Mouse (Mus musculus): Measurements from ENCODE around the gene Nt5c2.

Gene Nt5c2

DNA sequence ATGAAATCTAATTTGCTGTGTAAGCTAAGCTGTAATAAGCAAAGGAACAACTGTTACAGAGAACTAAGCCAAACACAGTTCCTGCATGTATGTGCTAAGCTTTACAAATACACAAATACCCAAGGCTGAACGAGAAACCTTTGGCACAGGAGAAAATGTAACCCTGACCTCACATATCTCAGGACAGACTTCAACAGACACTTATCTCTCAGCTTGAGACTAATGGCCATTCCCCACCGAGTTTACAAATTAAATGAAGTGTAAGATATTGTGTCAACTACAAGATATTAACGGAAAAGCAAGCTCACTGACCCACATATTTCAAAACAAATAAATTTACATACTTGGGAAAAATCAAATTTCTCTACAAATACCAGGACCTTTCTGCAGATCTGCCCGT is 86.8 kb downstream of the Nt5c2 start:
- DNase-seq (ENCODE audit: low spot score), result no peak

- no peak for DNase-seq (ENCODE audit: low spot score)
Observed at GRCm38 (mm10) chr19:46926951-46927350, 88.0 kb downstream of the Nt5c2 start.

DNA sequence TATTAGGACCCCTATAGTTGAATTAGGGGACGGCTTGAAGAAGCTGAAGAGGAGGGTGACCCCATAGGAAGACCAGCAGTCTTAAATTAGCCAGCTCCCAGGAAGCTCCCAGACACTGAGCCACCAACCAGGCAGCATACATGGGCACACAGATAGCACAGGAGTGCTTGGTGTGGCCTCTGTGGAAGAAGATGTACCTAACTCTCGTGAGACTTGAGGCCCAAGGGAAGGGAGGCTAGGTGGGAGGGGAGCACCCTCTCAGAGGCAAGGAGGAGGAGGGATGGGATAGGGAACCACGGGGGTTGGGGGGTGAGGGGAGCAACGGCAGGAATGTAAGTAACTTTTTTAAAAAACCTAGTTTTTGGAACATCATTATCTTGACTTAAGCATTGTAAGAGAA is 88.6 kb downstream of the Nt5c2 start:
- DNase-seq (ENCODE audit: low spot score), result no peak

DNA sequence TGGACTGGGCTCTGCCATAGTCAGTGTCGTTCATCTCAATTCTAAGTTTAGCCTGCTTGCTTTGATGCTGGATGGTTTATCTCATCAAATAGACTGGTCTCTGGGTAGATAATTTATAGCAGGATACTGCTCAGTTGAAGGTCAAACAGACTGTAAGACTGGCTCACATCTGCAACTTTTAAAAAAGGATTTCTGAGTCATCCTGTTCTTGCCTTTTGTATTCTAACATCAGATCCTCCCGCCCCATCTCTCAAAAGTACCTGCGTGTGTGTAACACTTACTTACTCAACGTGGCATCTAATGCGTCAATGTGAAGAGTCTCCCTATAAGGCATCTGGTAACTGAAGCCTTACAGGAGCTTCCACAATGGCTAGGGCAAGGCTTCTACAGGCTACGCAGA is 94.4 kb downstream of the Nt5c2 start:
- no peak for DNase-seq (ENCODE audit: low spot score)

GRCm38 (mm10) chr19:46915406-46916080 is 99.4 kb downstream of the Nt5c2 start:
- DNase-seq (ENCODE audit: low spot score), result no peak

DNA sequence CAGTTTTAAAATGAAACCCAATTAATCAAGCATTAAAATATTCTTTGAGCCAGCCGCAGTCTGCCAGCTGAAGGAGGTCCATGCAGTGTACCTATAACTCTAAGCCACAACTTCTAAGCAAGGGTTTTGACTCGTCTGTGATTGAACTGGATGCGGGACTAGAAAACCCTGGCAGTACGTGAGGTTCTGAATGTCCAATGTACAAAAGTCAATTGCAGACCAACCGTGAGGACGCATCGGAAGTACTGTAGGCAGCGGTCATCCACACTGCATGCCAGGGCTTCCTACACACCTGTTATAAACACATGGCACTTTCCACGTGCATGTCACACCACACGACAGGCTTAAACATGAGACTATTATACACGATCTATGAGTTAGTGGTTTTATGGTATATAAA is 101.3 kb downstream of the Nt5c2 start:
- DNase-seq (ENCODE audit: low spot score), result no peak

DNA sequence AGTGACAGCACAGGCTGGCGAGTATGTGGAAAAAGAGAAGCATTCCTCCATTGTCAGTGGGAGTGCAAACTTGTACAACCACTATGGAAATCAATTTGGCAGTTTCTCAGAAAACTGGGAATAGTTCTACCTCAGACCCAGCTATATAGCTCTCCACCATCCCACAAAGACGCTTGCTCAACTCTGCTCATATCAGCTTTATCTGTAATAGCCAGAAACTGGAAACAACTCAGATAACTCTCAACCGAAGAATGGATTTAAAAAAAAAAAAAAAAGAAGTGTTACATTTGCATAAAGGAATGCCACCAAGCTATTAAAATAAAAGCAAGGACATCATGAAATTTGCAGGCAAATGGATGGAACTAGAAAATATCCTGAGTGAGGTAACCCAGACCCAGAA is 103.5 kb downstream of the Nt5c2 start:
- no peak for DNase-seq (ENCODE audit: low spot score)

GRCm38 (mm10) chr19:46908977-46909376 is 106.0 kb downstream of the Nt5c2 start:
- DNase-seq (ENCODE audit: low spot score), result no peak

DNA sequence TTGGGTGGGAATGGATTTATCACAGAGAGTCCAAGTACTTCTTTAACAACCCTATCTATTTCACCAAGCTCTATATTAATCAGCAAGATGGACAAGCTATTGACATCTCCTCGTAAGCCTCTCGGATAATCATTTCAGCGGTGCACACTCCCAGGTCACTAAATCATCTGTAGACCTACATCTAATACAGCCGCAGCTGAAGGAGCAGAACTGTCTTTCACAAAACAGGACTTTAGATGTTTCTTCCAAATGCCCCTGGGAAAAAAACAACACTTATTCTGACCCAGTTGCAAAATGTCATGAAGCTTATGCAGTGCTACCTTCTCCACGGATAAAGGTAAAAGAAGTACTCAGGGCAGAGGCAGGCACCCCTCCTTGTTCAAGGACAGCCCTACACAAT is 106.7 kb downstream of the Nt5c2 start:
- no peak for DNase-seq (ENCODE audit: low spot score)

DNA sequence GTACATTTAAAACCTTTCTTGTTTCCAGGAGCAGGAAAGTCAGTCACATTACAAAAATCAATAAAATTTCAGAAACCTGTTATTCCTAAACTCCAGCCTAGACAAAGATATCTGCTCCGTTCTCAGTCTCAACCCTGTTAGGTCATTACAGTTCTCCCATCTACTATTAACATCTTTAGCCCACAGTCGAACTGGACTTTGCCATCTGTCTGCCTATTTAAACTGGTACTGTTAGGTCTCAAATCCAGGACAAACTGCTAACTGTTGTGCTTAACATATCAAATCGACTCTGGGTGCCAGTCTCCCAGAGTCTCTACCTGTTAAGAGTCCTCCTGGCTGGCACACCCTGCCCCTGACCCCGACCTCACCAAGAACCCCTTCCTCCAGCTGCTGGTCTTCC is 109.0 kb downstream of the Nt5c2 start:
- DNase-seq (ENCODE audit: low spot score), result no peak

- DNase-seq (ENCODE audit: low spot score), result no peak
Observed at GRCm38 (mm10) chr19:46905383-46905782, 109.6 kb downstream of the Nt5c2 start.

GRCm38 (mm10) chr19:46904907-46905306 is 110.0 kb downstream of the Nt5c2 start:
- no peak for DNase-seq (ENCODE audit: low spot score)

DNA sequence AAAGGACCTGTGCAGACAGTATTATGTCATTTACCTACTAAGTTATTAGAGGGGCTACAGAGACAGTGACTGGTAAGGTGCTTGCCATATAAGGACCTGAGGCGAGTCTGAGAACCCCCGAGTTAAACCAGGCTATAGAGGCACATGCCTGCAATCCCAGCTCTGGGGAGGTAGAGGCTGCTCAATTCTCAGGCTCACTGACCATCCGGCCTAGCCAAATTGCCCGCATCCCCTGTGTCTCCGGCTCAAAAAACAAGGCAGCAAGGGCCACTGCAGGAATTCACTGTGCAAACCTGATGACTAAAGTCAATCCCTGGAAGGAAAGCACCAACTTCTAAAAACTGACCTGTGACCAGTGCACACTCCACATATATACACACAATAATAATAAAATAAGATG is 111.6 kb downstream of the Nt5c2 start:
- DNase-seq (ENCODE audit: low spot score), result no peak

DNA sequence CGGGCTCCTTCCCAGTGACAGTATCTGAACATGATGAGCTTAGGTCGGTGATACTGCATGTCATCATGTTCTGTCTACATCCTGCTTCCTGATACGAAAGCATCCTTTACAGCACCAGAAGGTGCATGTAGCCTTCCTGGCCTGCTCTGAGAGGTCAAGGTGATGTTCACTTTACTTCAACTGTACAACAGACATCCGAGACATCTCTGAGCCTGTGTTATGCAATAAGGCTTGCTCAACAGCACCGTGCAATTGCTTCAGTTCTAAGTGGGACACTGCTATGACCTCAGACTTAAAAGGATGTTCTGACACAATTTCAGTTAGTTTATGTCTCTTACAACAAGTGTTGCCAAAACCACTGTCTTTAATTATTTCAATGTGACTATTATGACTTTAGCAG is 113.6 kb downstream of the Nt5c2 start:
- DNase-seq (ENCODE audit: low spot score), result no peak

DNA sequence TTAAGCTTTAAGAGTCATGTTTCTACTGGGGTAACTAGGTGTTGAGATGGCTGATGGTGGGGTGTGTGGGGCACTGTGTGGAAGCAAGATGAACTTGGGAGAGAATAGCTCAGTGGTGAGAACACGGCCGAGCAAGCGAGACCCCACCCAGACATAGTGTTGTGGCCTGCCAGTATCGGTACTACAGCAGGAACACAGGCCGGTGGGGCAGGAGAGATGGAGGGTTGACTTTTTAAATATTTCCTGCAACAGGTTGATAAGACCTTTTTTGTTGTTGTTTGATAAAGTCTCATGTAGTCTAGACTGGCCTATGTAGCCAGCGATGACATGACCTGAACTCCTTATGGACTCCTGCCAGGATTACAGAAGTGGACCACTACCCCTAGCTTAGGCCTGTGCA is 114.2 kb downstream of the Nt5c2 start:
- DNase-seq (ENCODE audit: low spot score), result no peak

DNA sequence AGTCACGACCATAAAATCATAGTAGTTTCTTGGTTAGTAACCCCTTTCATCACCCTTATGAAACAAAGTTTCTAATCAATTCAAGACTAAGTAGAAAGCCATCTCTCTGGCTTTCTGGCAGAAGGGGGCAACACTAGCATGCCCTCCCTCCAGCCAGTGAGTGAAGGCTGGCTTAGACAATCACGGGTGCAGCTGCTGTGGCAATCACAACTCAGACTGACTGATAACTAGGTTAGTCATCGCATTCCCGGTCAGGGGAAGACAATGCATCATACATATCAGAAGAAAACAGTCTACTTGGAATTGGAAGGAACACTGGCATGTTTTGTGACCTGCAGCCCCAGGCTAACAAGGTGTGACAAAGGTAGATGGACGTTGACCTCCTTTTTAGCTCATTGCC is 115.1 kb downstream of the Nt5c2 start:
- no peak for DNase-seq (ENCODE audit: low spot score)

GRCm38 (mm10) chr19:46899306-46899705 is 115.6 kb downstream of the Nt5c2 start:
- peak; percentile 53 for DNase-seq (ENCODE audit: low spot score)

DNA sequence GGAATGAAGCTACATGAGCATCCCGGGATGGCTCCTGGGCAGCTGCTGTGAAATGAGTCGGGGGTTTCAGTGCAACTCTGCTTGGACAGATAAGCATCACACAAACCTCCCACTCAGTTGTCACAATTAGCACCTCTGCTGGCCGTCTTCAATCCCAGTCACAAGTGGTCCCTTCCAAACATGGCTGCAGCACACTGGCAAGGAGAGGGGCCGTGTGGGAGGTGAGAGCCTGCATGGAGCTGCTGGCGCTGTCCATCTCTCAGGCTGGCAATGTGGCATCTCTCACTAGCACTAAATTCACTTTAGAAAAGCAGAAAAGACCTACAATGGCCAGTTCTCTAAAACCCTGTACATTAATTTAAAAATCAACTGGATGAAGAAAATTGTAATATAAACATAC is 116.7 kb downstream of the Nt5c2 start:
- DNase-seq (ENCODE audit: low spot score), result no peak

DNA sequence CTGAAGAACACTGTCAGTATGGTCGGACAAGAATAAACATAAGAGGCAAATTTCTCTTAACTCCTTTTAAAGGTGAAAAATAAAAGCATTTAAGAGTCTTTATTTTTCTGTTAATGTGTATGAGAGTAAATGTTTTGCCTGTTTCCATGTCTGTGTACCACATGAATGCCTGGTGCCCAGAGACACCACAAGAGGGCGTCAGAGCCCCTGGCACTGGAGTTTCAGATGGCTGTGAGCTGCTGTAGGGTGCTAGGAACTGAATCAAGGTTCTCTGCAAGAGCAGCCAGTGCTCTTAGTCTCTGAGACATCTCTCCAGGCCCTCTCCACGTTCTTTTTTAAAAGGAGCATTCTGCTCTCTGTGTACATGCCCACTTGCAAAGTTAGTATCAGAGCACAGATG is 117.8 kb downstream of the Nt5c2 start:
- DNase-seq (ENCODE audit: low spot score), result no peak

DNA sequence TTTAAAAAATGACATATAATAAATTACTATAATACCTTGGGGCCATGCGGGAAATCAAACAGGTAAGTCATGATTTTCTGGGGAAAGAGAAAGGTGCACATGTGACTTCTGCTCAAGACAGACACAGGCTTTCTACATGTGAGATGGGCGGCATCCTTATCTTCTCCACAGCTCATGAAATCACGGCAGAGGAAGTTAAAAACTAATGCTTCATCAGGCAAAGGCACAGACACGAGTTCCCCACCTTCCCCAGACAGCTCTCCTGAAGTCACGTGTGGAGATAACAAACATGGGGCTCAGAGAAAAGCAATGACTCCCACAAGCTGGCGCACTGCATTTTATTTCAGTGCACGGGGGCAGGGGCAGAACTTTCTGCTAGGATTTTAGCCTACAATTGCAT is 121.5 kb downstream of the Nt5c2 start:
- DNase-seq (ENCODE audit: low spot score), result no peak

- no peak for DNase-seq (ENCODE audit: low spot score)
Observed at GRCm38 (mm10) chr19:46892856-46893255, 122.1 kb downstream of the Nt5c2 start.

DNA sequence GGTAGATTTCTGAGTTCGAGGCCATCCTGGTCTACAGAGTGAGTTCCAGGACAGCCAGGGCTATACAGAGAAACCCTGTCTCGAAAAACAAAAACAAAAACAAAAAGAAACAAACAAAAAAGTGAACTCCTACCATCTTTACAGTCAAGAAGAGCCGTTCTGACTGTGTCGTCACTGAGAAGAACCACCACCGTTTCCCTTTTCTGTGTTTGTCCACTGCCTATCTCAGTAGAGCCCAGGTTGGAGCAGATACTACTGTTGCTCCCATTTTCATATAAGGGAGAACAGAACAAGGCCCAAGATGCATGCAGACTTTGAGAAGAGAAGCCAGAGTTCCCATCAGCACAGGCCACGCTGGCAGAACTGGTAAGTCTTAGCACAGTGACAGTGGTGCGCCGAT is 124.3 kb downstream of the Nt5c2 start:
- no peak for DNase-seq (ENCODE audit: low spot score)

- DNase-seq (ENCODE audit: low spot score), result no peak
Observed at GRCm38 (mm10) chr19:46889666-46890065, 125.3 kb downstream of the Nt5c2 start.

DNA sequence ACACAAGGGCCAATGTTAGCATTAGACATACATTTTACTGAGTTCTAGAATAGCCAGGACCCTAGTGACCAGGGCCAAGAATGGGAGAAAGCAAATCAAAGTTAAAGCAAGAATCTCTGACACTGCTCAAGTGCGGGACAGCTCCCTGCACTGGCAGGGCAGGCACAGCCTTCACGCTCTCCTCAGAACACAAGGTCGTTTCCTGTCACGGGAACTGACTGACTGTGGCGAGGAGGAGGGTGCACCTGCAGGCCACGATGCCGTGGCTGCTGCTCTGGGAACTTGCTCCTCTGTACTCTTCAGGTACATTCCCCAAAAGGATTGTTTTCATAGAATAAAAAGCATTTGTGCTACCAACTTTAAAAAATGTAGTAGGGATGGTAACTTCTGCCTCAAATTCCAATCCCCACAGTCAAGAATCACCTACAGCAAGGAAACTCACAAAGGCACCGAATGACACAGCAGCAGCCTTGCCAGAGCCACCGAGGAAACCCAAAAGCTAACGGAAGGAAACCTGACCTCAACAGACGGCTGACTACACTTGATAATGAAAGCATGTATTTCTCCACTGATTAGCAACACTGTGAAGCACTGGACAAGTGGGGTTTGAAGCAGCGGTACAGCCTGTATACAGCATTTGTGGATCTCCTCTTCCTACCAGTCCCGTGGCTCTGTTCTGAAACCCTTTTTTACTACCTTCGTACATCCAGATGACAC is 127.0 kb downstream of the Nt5c2 start:
- no peak for DNase-seq (ENCODE audit: low spot score)

Measured in ovary, adult 18-20 months (tissue).